Mouse (Mus musculus) cortical plate, adult 2 months (tissue): ENCODE data around the gene Slc13a3.

Source experiments
- CTCF ChIP-seq: fragments of 200-500 bp; IDR thresholded peaks from 2 replicates; pipeline ENCODE4 v1.5.1; 2011; ENCODE audit warnings: mild to moderate bottlenecking, control low read depth, low read length; ENCODE audit not compliant: insufficient read depth; ENCODE audit errors: extremely low read depth
- POLR2A ChIP-seq: fragments of 200-500 bp; IDR thresholded peaks from 2 replicates; pipeline ENCODE4 v1.6.1; 2011; ENCODE audit warnings: mild to moderate bottlenecking, low read length, control low read depth; ENCODE audit not compliant: insufficient read depth; ENCODE audit errors: extremely low read depth

DNA sequence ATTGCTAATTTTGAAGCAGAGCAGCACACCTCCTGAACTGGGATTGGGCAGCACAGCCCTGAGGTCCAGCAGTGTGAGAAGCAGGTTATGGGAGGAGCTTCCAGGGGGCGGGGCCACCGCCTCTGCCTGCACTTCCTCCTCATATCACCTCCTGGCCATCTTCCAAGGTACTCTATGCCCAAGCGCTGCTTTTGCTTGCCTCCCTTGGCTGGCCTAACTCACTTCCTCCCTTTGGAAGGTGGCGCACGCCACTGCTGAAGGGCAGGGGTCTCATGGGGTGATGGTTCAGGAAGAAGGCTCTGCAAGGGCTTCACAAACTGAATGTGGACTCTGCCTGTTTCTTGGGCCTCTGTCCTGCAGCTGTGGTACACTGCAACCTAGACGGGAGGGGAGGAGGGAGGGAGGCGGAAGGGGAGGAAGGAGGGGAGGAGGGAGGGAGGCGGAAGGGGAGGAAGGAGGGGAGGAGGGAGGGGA lies 105.9 kb downstream of the Slc13a3 start:
- TF ChIP-seq POLR2A (no peak), CTCF (no peak)
